Mouse (Mus musculus): ENCODE data around the gene Idi1. TPM values are rescaled to one million over a fixed set of nuclear protein-coding genes. Genes with fewer than 3 reads are reported as not detected.
"Not testable (repeated sequence)": the region's sequence is repeated elsewhere in the genome, so short reads cannot be mapped to it uniquely, and the experiment has no call there.

The Idi1 gene
- total and polyA plus RNA-seq, 3 experiments = 3.0 to 4.9 (median 4.5) TPM

GRCm38 (mm10) chr13:8886185-8886560 lies 872 bp downstream of the Idi1 start:
- Histone ChIP-seq H3K4me1 (ENCODE audit: control insufficient read depth, insufficient read depth, low read length) (no peaks in the 10 kb centered on the region), H3K79me2 (replicated peaks; ENCODE audit: control insufficient read depth, insufficient read depth, low read length) (no peaks in the 10 kb centered on the region), H3K36me3 (ENCODE audit: control insufficient read depth, insufficient read depth, low read length) (no peaks in the 10 kb centered on the region), H3K9ac (ENCODE audit: low read depth, low read length) (peak overlapping the region; percentile 62), H3K27me3 (ENCODE audit: control insufficient read depth, insufficient read depth, low read length) (no peaks in the 10 kb centered on the region), H3K27ac (peak overlapping the region; percentile 87), H3K4me3 (peak overlapping the region; percentile 69)
- 3% methylated on average over 9 of the region's 9 CpGs for WGBS
- no peak for DNase-seq
- no peak for TF ChIP-seq CTCF (IDR thresholded peaks at IDR 0.05)
- no peak for TF ChIP-seq POLR2A (IDR thresholded peaks at IDR 0.05; ENCODE audit: insufficient read depth, low read depth, low read length)
- no peak for TF ChIP-seq EP300 (IDR thresholded peaks at IDR 0.05; ENCODE audit: insufficient read depth, low read depth, low read length)
- intact Hi-C loops (cut with DNase I) = loop anchor here (5.0 kb wide), 1 partner anchor 206 kb away; the partner anchor contains the start of gene Larp4b

GRCm38 (mm10) chr13:8888603-8889002 lies 3.3 kb downstream of the Idi1 start:
- intact Hi-C loops (cut with DNase I) = loop anchor here (5.0 kb wide), 1 partner anchor 204 kb away; the partner anchor contains the start of gene Larp4b
- H3K79me2 ChIP-seq (replicated peaks; ENCODE audit: control insufficient read depth, insufficient read depth, low read length) = no peaks in the 10 kb centered on the region
- H3K36me3 ChIP-seq (ENCODE audit: control insufficient read depth, insufficient read depth, low read length) = no peaks in the 10 kb centered on the region
- 98% methylated on average over 1 of the region's 1 CpGs for WGBS
- TF ChIP-seq EP300 (IDR thresholded peaks at IDR 0.05; ENCODE audit: insufficient read depth, low read depth, low read length) (no peak), CTCF (IDR thresholded peaks at IDR 0.05) (peak; percentile 61), POLR2A (IDR thresholded peaks at IDR 0.05; ENCODE audit: insufficient read depth, low read depth, low read length) (no peak)
- H3K4me3 ChIP-seq = no peak overlapping the region
- H3K27me3 ChIP-seq (ENCODE audit: control insufficient read depth, insufficient read depth, low read length) = no peaks in the 10 kb centered on the region
- no peak for DNase-seq
- no peak overlapping the region for H3K27ac ChIP-seq
- H3K9ac ChIP-seq (ENCODE audit: low read depth, low read length) = no peak overlapping the region
- H3K4me1 ChIP-seq (ENCODE audit: control insufficient read depth, insufficient read depth, low read length) = no peaks in the 10 kb centered on the region

GRCm38 (mm10) chr13:8905986-8906385 lies 20.7 kb downstream of the Idi1 start:
- DNase-seq; H3K79me2 ChIP-seq (replicated peaks; ENCODE audit: control insufficient read depth, insufficient read depth, low read length); H3K4me3 ChIP-seq; H3K27ac ChIP-seq; H3K36me3 ChIP-seq (ENCODE audit: control insufficient read depth, insufficient read depth, low read length); H3K4me1 ChIP-seq (ENCODE audit: control insufficient read depth, insufficient read depth, low read length); H3K27me3 ChIP-seq (ENCODE audit: control insufficient read depth, insufficient read depth, low read length); H3K9ac ChIP-seq (ENCODE audit: low read depth, low read length); intact Hi-C loops (cut with DNase I): not testable (repeated sequence)
- WGBS = 85% methylated on average over 2 of the region's 2 CpGs

DNA sequence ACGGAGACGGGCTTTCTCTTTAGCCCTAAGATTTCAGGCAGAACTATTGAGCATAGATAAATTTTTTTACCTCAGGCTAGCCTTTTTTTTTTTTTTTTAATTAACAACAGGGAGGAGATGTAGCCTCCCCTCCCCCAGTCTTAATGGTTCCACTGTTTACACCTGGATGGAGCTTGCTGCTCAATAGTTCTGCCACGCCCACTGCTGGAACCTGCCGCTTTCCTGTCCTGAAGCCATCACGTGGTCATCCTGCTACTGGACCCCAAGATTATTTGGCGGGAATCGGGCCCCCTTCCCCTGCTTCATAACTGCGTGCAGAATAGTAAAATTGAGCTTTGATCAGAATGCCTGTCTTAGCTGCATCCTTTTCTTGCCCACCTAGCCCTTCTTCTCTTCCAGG lies 28.6 kb downstream of the Idi1 start:
- H3K9ac ChIP-seq (ENCODE audit: low read depth, low read length); H3K79me2 ChIP-seq (replicated peaks; ENCODE audit: control insufficient read depth, insufficient read depth, low read length); H3K27me3 ChIP-seq (ENCODE audit: control insufficient read depth, insufficient read depth, low read length); H3K4me1 ChIP-seq (ENCODE audit: control insufficient read depth, insufficient read depth, low read length); intact Hi-C loops (cut with DNase I); H3K27ac ChIP-seq; H3K36me3 ChIP-seq (ENCODE audit: control insufficient read depth, insufficient read depth, low read length); DNase-seq; H3K4me3 ChIP-seq: not testable (repeated sequence)
- 89% methylated on average over 8 of the region's 8 CpGs for WGBS

- H3K4me1 ChIP-seq (ENCODE audit: control insufficient read depth, insufficient read depth, low read length) = no peaks in the 10 kb centered on the region
- intact Hi-C loops (cut with DNase I) = no loop called here
- no peak overlapping the region for H3K27ac ChIP-seq
- H3K79me2 ChIP-seq (replicated peaks; ENCODE audit: control insufficient read depth, insufficient read depth, low read length) = no peaks in the 10 kb centered on the region
- H3K27me3 ChIP-seq (ENCODE audit: control insufficient read depth, insufficient read depth, low read length) = no peaks in the 10 kb centered on the region
- 36% methylated on average over 2 of the region's 2 CpGs for WGBS
- no peaks in the 10 kb centered on the region for H3K36me3 ChIP-seq (ENCODE audit: control insufficient read depth, insufficient read depth, low read length)
- H3K4me3 ChIP-seq = no peak overlapping the region
- TF ChIP-seq EP300 (IDR thresholded peaks at IDR 0.05; ENCODE audit: insufficient read depth, low read depth, low read length) = no peak
- no peak for TF ChIP-seq POLR2A (IDR thresholded peaks at IDR 0.05; ENCODE audit: insufficient read depth, low read depth, low read length)
- TF ChIP-seq CTCF (IDR thresholded peaks at IDR 0.05) = no peak
- DNase-seq = no peak
- no peak overlapping the region for H3K9ac ChIP-seq (ENCODE audit: low read depth, low read length)
Observed at GRCm38 (mm10) chr13:8933499-8933898, 48.2 kb downstream of the Idi1 start.

DNA sequence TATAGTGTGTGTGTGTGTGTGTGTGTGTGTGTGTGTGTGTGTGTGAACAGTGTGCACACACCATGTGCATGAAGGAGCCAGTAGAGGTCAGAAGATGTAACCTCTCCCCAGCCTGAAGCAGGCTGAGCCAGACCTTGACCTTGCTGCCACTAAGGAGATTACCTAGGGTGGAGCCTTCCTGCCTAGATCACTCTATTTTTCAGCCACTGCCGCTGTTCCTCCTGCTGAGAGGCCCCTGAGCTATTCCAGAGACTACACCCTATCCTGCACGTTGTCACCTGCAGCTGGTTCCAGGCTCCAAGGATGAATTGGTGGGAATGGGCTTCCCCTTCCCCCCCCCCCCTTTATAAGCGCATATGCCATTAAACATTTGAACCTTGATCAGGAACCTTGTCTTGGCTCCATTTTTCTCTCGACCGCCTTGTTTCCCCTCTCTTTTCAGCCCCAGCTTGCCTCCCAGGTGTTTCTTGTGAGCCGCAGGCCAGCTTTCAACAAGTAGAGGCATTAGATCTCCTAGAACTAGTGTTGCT lies 52.4 kb downstream of the Idi1 start:
- H3K27me3 ChIP-seq (ENCODE audit: control insufficient read depth, insufficient read depth, low read length); DNase-seq; H3K79me2 ChIP-seq (replicated peaks; ENCODE audit: control insufficient read depth, insufficient read depth, low read length); H3K9ac ChIP-seq (ENCODE audit: low read depth, low read length); H3K4me3 ChIP-seq; H3K4me1 ChIP-seq (ENCODE audit: control insufficient read depth, insufficient read depth, low read length); H3K27ac ChIP-seq; intact Hi-C loops (cut with DNase I); H3K36me3 ChIP-seq (ENCODE audit: control insufficient read depth, insufficient read depth, low read length): not testable (repeated sequence)
- 70% methylated on average over 6 of the region's 6 CpGs for WGBS

DNA sequence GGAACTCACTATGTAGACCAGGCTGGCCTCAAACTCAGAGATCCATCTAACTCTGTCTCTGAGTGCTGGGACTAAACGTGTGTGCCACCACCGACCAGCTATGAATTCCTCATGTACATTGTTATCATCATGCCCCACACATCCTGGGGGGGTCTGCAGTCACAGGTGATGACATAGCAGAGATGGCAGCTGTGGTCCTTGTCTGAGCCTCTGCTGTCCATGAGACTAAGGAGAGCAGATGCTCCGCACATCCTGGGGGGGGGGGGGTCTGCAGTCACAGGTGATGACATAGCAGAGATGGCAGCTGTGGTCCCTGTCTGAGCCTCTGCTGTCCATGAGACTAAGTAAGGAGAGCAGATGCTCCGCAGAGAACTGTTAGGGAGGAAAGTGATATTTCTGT lies 55.8 kb downstream of the Idi1 start:
- H3K9ac ChIP-seq (ENCODE audit: low read depth, low read length); intact Hi-C loops (cut with DNase I); H3K36me3 ChIP-seq (ENCODE audit: control insufficient read depth, insufficient read depth, low read length); H3K4me1 ChIP-seq (ENCODE audit: control insufficient read depth, insufficient read depth, low read length); H3K27me3 ChIP-seq (ENCODE audit: control insufficient read depth, insufficient read depth, low read length); H3K27ac ChIP-seq; H3K79me2 ChIP-seq (replicated peaks; ENCODE audit: control insufficient read depth, insufficient read depth, low read length); H3K4me3 ChIP-seq; DNase-seq: not testable (repeated sequence)
- 75% methylated on average over 4 of the region's 4 CpGs for WGBS

DNA sequence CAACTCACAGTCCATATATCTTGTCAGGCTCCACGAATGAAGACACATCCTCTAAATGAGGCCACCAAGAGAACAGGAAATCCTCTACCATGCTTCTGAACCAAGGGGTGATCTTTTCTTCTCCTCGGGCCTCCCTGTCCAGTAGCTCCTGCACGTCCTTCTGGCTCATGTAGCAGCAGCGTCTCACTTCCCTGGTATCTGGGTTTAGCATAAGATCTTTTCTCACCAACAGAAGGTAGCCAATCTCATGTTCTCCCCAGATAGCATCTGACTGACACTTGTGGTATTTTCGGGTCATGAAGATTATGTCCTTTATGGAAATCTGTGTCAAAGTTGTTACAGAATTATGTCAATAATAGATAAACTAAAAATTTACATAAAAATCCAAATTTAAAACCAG lies 56.4 kb downstream of the Idi1 start:
- H3K79me2 ChIP-seq (replicated peaks; ENCODE audit: control insufficient read depth, insufficient read depth, low read length); H3K27ac ChIP-seq; H3K4me1 ChIP-seq (ENCODE audit: control insufficient read depth, insufficient read depth, low read length); H3K4me3 ChIP-seq; H3K9ac ChIP-seq (ENCODE audit: low read depth, low read length); intact Hi-C loops (cut with DNase I); H3K36me3 ChIP-seq (ENCODE audit: control insufficient read depth, insufficient read depth, low read length); DNase-seq; H3K27me3 ChIP-seq (ENCODE audit: control insufficient read depth, insufficient read depth, low read length): not testable (repeated sequence)
- WGBS = 38% methylated on average over 1 of the region's 5 CpGs

Data from heart, adult 2 months (tissue).